Mouse (Mus musculus) cerebellum, adult 9-11 months (tissue): ENCODE results near the gene Jph2.

Experiments
- DNase-seq: peaks from one replicate; pipeline ENCODE4 v3.0.0; 2022

Jph2 gene

GRCm38 (mm10) chr2:163359253-163359652, 38.5 kb downstream of the Jph2 start:
- no peak for DNase-seq

- no peak for DNase-seq
Observed at GRCm38 (mm10) chr2:163358662-163359061, 39.1 kb downstream of the Jph2 start.

- no peak for DNase-seq
Observed at GRCm38 (mm10) chr2:163356113-163356840, 41.5 kb downstream of the Jph2 start.

- DNase-seq, result no peak
Observed at GRCm38 (mm10) chr2:163355666-163356065, 42.1 kb downstream of the Jph2 start.

- no peak for DNase-seq
Observed at GRCm38 (mm10) chr2:163353731-163354130, 44.1 kb downstream of the Jph2 start.

GRCm38 (mm10) chr2:163350443-163350842, 47.4 kb downstream of the Jph2 start:
- no peak for DNase-seq

GRCm38 (mm10) chr2:163349411-163349810, 48.4 kb downstream of the Jph2 start:
- no peak for DNase-seq

GRCm38 (mm10) chr2:163348677-163349076, 49.1 kb downstream of the Jph2 start:
- DNase-seq, result no peak

- DNase-seq, result no peak
Observed at GRCm38 (mm10) chr2:163347517-163348184, 50.1 kb downstream of the Jph2 start.

GRCm38 (mm10) chr2:163346497-163346896, 51.3 kb downstream of the Jph2 start:
- no peak for DNase-seq

- DNase-seq, result no peak
Observed at GRCm38 (mm10) chr2:163344976-163345660, 52.7 kb downstream of the Jph2 start.

- no peak for DNase-seq
Observed at GRCm38 (mm10) chr2:163343671-163344070, 54.1 kb downstream of the Jph2 start.

- DNase-seq, result peak; percentile 22
Observed at GRCm38 (mm10) chr2:163340263-163340662, 57.5 kb downstream of the Jph2 start.

- no peak for DNase-seq
Observed at GRCm38 (mm10) chr2:163332368-163333055, 65.3 kb downstream of the Jph2 start.

- DNase-seq, result no peak
Observed at GRCm38 (mm10) chr2:163331423-163331822, 66.4 kb downstream of the Jph2 start.

GRCm38 (mm10) chr2:163330742-163331141, 67.1 kb downstream of the Jph2 start:
- peak; percentile 12 for DNase-seq

- DNase-seq, result no peak
Observed at GRCm38 (mm10) chr2:163323163-163323562, 74.6 kb downstream of the Jph2 start.

GRCm38 (mm10) chr2:163318777-163319176, 79.0 kb downstream of the Jph2 start:
- DNase-seq, result no peak

GRCm38 (mm10) chr2:163317281-163317680, 80.5 kb downstream of the Jph2 start:
- no peak for DNase-seq

- DNase-seq, result no peak
Observed at GRCm38 (mm10) chr2:163310163-163310688, 87.6 kb downstream of the Jph2 start.

- no peak for DNase-seq
Observed at GRCm38 (mm10) chr2:163309376-163309775, 88.4 kb downstream of the Jph2 start.

GRCm38 (mm10) chr2:163303037-163303436, 94.8 kb downstream of the Jph2 start:
- DNase-seq, result peak; percentile 63

GRCm38 (mm10) chr2:163301641-163302040, 96.2 kb downstream of the Jph2 start:
- no peak for DNase-seq
